Mouse (Mus musculus) stomach, postnatal 0 days (tissue): ENCODE data around the gene Rap2a. TPM values are rescaled to one million over a fixed set of nuclear protein-coding genes. Genes with fewer than 3 reads are reported as not detected.

Source experiments
- ATAC-seq: fragments of 200-750 bp; cut with Nextera tagmentation; 2 replicates; pipeline ENCODE4 v1.8.0; 2017; ENCODE audit not compliant: low FRiP score, low TSS enrichment
- DNase-seq: peaks from one replicate; pipeline ENCODE4 v3.0.0-alpha.2; 2016; ENCODE audit warnings: low spot score
- H3K27ac ChIP-seq: fragments of 300-500 bp; sonication (generic); replicated peaks from 2 replicates; pipeline ENCODE4 v1.5.1; 2014; ENCODE audit warnings: mild to moderate bottlenecking, control low read depth
- H3K27me3 ChIP-seq: fragments of 300-500 bp; sonication (generic); 2 replicates; pipeline ENCODE4 v1.6.1; 2014; ENCODE audit warnings: low read length; ENCODE audit not compliant: control insufficient read depth, insufficient read depth
- H3K36me3 ChIP-seq: fragments of 300-500 bp; sonication (generic); 2 replicates; pipeline ENCODE4 v1.6.1; 2014; ENCODE audit warnings: low read length, mixed read lengths; ENCODE audit not compliant: control insufficient read depth, insufficient read depth
- H3K4me1 ChIP-seq: fragments of 300-500 bp; sonication (generic); replicated peaks from 2 replicates; pipeline ENCODE4 v1.6.1; 2014; ENCODE audit warnings: antibody characterized with exemption; ENCODE audit not compliant: control insufficient read depth, insufficient read depth
- H3K4me2 ChIP-seq: fragments of 300-500 bp; sonication (generic); replicated peaks from 2 replicates; pipeline ENCODE4 v1.6.1; 2014; ENCODE audit warnings: low read depth, mild to moderate bottlenecking, control low read depth, moderate library complexity
- H3K4me3 ChIP-seq: fragments of 300-500 bp; sonication (generic); 2 replicates; pipeline ENCODE4 v1.5.1; 2014; ENCODE audit warnings: low read depth, low read length, control low read depth
- H3K9ac ChIP-seq: fragments of 300-500 bp; sonication (generic); 2 replicates; pipeline ENCODE4 v1.6.1; 2014; ENCODE audit warnings: mild to moderate bottlenecking, low read length, control low read depth, mixed read lengths
- H3K9me3 ChIP-seq: fragments of 300-500 bp; sonication (generic); 2 replicates; pipeline ENCODE4 v1.6.1; 2016; ENCODE audit warnings: low read length; ENCODE audit not compliant: control insufficient read depth
- CTCF ChIP-seq: IDR thresholded peaks from 2 replicates; pipeline ENCODE4 v1.5.1; 2016; ENCODE audit warnings: antibody characterized with exemption, low read depth, mild to moderate bottlenecking, moderate library complexity
- EP300 ChIP-seq: optimal IDR thresholded peaks from 2 replicates; pipeline ENCODE3; 2016; ENCODE audit warnings: antibody characterized with exemption
- WGBS: fragments of 180-500 bp; shearing (Covaris S2); extraction: QIAGEN DNeasy Blood & Tissue Kit; methylation state at CpG from one replicate; pipeline ENCODE4 v1.1.7; 2014; 5-methylcytosine and 5-hydroxymethylcytosine counted together
- polyA plus RNA-seq: library from polyadenylated mRNA; unstranded; fragments of >200 nt; fragmentation: Nextera tagmentation; extraction: Ambion mirVana; gene quantifications from 2 replicates; pipeline ENCODE4 v1.2.1, GENCODE M21; 2015

The Rap2a gene
- polyA plus RNA-seq, 1 experiment from 2014 or later, result 11.7 TPM

GRCm38 (mm10) chr14:120523296-120523695 is 45.1 kb downstream of the Rap2a start:
- H3K9me3 ChIP-seq, result no peaks in the 10 kb centered on the region
- H3K27ac ChIP-seq, result no peak overlapping the region
- H3K36me3 ChIP-seq, result no peaks in the 10 kb centered on the region
- 96% methylated on average over 5 of the region's 5 CpGs for WGBS
- H3K27me3 ChIP-seq, result no peaks in the 10 kb centered on the region
- ATAC-seq (no peak), DNase-seq (no peak)
- TF ChIP-seq CTCF, result no peak
- TF ChIP-seq EP300, result no peak
- H3K4me1 ChIP-seq, result no peaks in the 10 kb centered on the region
- no peak overlapping the region for H3K4me2 ChIP-seq
- H3K4me3 ChIP-seq, result no peak overlapping the region
- H3K9ac ChIP-seq, result no peak overlapping the region

GRCm38 (mm10) chr14:120525644-120526043 is 47.4 kb downstream of the Rap2a start:
- no peak for TF ChIP-seq EP300
- no peak for TF ChIP-seq CTCF
- H3K27ac ChIP-seq, result no peak overlapping the region
- H3K9ac ChIP-seq, result no peak overlapping the region
- H3K27me3 ChIP-seq, result no peaks in the 10 kb centered on the region
- no peak overlapping the region for H3K4me3 ChIP-seq
- DNase-seq (no peak), ATAC-seq (no peak)
- H3K9me3 ChIP-seq, result no peaks in the 10 kb centered on the region
- 65% methylated on average over 2 of the region's 2 CpGs for WGBS
- no peaks in the 10 kb centered on the region for H3K36me3 ChIP-seq
- no peak overlapping the region for H3K4me2 ChIP-seq
- no peaks in the 10 kb centered on the region for H3K4me1 ChIP-seq

- WGBS, result 86% methylated on average over 3 of the region's 3 CpGs
- TF ChIP-seq EP300 (no peak), CTCF (no peak)
- H3K9ac ChIP-seq, result no peak overlapping the region
- no peaks in the 10 kb centered on the region for H3K36me3 ChIP-seq
- no peaks in the 10 kb centered on the region for H3K9me3 ChIP-seq
- H3K27me3 ChIP-seq, result no peaks in the 10 kb centered on the region
- DNase-seq (no peak), ATAC-seq (no peak)
- H3K4me3 ChIP-seq, result no peak overlapping the region
- H3K4me1 ChIP-seq, result no peaks in the 10 kb centered on the region
- H3K4me2 ChIP-seq, result no peak overlapping the region
- no peak overlapping the region for H3K27ac ChIP-seq
Observed at GRCm38 (mm10) chr14:120533301-120533700, 55.1 kb downstream of the Rap2a start.

GRCm38 (mm10) chr14:120534841-120535271 is 56.6 kb downstream of the Rap2a start:
- TF ChIP-seq CTCF (no peak), EP300 (no peak)
- Histone ChIP-seq H3K27me3 (no peaks in the 10 kb centered on the region), H3K36me3 (no peaks in the 10 kb centered on the region), H3K9me3 (no peaks in the 10 kb centered on the region), H3K4me1 (no peaks in the 10 kb centered on the region), H3K4me2 (no peak overlapping the region), H3K27ac (no peak overlapping the region), H3K4me3 (no peak overlapping the region), H3K9ac (no peak overlapping the region)
- ATAC-seq (no peak), DNase-seq (no peak)
- WGBS, result 45% methylated on average over 3 of the region's 3 CpGs

GRCm38 (mm10) chr14:120535446-120535845 is 57.2 kb downstream of the Rap2a start:
- Histone ChIP-seq H3K9me3 (no peaks in the 10 kb centered on the region), H3K4me2 (no peak overlapping the region), H3K4me1 (no peaks in the 10 kb centered on the region), H3K9ac (no peak overlapping the region), H3K36me3 (no peaks in the 10 kb centered on the region), H3K27me3 (no peaks in the 10 kb centered on the region), H3K4me3 (no peak overlapping the region), H3K27ac (peak overlapping the region; percentile 65; the same call in 1 of the 2 replicates)
- TF ChIP-seq CTCF, result no peak
- TF ChIP-seq EP300, result no peak
- DNase-seq (no peak), ATAC-seq (no peak)
- 50% methylated on average over 4 of the region's 4 CpGs for WGBS

GRCm38 (mm10) chr14:120535924-120536323 is 57.7 kb downstream of the Rap2a start:
- H3K4me2 ChIP-seq, result no peak overlapping the region
- DNase-seq (no peak), ATAC-seq (no peak)
- no peaks in the 10 kb centered on the region for H3K4me1 ChIP-seq
- H3K4me3 ChIP-seq, result no peak overlapping the region
- H3K36me3 ChIP-seq, result no peaks in the 10 kb centered on the region
- no peaks in the 10 kb centered on the region for H3K9me3 ChIP-seq
- no peaks in the 10 kb centered on the region for H3K27me3 ChIP-seq
- WGBS, result 55% methylated on average over 3 of the region's 3 CpGs
- peak overlapping the region; percentile 65; the same call in 1 of the 2 replicates for H3K27ac ChIP-seq
- H3K9ac ChIP-seq, result no peak overlapping the region
- TF ChIP-seq EP300 (no peak), CTCF (no peak)
